Mouse (Mus musculus) splenic B cell, adult 2 months (primary cell): Measurements from ENCODE around the gene Ccdc141.

Source experiments
- DNase-seq: peaks from one replicate; pipeline ENCODE4 v3.0.0-alpha.2; 2011; ENCODE audit warnings: low read depth, low spot score
- H3K27me3 ChIP-seq: 2 replicates; pipeline ENCODE4 v1.6.1; 2012; ENCODE audit warnings: mild to moderate bottlenecking, low read length, moderate library complexity, mixed read lengths; ENCODE audit not compliant: control insufficient read depth, poor library complexity, insufficient read depth, severe bottlenecking
- H3K36me3 ChIP-seq: 2 replicates; pipeline ENCODE4 v1.6.1; 2012; ENCODE audit warnings: mild to moderate bottlenecking, low read length, moderate library complexity, mixed read lengths; ENCODE audit not compliant: control insufficient read depth, poor library complexity, insufficient read depth, severe bottlenecking

The Ccdc141 gene

DNA sequence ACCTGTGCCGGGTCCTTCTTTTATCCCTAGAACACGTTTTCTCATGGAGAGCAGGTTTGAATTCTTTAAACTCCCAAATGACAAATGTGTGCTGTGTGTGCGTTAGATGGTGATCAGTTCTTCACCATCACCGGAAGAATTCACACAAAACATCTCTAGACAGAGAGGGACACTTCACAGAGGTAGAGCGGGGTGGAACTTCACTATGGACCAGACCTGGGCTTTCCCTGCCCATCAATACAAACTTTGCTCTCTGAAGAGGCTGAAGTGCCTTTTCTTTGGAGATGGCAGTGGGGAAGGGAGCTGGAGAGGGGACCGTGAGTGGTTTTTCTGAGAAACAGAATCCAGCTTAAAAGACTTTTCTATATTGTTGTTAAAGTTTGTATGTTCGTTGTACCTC, 1.7 kb downstream of the Ccdc141 start:
- no peaks in the 10 kb centered on the region for H3K36me3 ChIP-seq
- no peaks in the 10 kb centered on the region for H3K27me3 ChIP-seq
- no peak for DNase-seq

DNA sequence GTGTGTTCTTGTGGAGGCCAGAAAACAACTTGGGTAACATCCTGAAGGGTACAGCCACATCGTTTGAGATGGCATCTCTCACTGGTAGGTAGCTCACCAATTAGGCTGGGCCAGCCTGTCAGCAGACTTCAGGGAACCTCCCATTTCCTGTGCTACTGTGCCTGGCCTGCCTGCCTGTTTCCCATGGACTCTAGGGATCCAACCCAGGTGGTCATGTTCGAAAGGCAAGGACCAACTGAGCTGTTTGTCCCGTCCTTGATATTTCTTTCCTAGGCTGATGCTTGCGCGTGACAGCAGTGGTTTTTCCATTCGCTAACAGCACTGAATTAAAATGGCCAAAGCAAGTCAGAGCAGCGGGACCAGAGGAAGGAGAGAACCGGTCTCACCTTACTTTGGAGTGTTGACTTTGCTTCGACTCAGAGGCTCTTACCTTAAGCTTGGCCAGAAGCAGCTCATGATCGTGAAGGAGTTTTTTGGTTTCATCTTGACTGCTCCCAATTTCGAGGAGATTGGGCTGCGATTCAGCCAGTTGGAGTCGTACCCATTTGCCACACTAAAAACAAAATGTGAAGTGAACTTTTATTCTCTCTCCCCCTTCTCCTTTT, 2.3 kb downstream of the Ccdc141 start:
- no peak for DNase-seq
- no peaks in the 10 kb centered on the region for H3K27me3 ChIP-seq

DNA sequence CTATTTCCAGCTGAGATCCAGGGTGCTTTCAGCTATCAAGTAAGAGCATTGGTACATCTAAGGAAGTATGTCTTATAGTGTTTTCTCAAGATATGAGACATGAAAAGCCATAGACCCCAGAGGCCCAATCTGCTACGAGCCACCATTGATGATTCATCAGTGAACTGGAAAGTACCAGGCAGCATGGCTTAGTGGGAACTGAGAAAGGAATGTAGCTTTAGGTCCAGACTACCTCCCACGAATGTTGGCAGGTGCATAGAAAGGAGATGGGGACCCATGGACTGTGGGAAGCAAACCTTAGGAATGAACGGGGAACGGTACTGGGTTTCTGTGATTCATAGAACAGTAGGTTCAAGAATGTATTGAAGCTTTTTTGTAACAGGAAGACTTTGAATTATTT, 4.1 kb downstream of the Ccdc141 start:
- no peaks in the 10 kb centered on the region for H3K36me3 ChIP-seq

More for the DNA sequence above, 2.3 kb downstream of the Ccdc141 start:
- no peaks in the 10 kb centered on the region for H3K36me3 ChIP-seq

DNA sequence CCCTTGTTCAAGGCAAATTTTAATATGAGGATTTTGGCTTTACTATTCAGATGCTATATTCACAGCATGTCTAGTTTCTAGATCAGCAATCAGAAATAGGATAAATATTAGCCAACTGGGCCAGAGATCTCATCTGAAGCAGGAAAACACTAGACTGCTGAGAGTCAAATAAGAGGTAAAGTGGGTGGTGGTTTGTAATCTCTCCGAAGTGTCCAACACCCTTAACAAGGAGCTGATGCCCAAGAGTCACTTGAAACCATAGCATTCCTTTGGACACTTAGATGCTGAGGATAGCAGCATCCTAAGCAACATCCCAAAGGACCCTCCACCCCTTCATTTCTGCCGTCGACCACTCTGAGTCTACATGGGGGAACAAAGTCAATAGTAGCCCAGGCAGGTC, 5.8 kb downstream of the Ccdc141 start:
- no peak for DNase-seq
- H3K27me3 ChIP-seq, result no peaks in the 10 kb centered on the region
- H3K36me3 ChIP-seq, result no peaks in the 10 kb centered on the region

More for the DNA sequence above, 4.1 kb downstream of the Ccdc141 start:
- H3K27me3 ChIP-seq, result no peaks in the 10 kb centered on the region
- no peak for DNase-seq

DNA sequence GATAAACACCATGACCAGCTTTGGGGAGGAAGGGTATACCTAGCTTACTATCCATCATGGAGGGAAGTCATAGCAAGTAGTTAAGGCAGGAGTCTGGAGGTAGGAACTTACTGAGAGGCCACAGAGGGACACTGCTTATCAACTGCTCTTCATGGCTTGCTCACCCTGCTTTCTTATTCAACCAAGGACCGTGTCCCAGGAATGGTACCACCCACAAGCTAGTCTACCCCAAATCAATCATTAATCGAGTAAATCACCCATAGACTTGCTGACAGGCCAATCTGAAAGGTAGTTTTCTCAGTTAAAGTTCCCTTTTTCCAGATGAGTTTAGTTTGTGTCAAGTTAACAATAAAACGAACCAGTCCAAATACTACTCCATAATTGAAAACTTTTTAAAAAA, 7.1 kb downstream of the Ccdc141 start:
- Histone ChIP-seq H3K27me3 (no peaks in the 10 kb centered on the region), H3K36me3 (no peaks in the 10 kb centered on the region)
- no peak for DNase-seq

DNA sequence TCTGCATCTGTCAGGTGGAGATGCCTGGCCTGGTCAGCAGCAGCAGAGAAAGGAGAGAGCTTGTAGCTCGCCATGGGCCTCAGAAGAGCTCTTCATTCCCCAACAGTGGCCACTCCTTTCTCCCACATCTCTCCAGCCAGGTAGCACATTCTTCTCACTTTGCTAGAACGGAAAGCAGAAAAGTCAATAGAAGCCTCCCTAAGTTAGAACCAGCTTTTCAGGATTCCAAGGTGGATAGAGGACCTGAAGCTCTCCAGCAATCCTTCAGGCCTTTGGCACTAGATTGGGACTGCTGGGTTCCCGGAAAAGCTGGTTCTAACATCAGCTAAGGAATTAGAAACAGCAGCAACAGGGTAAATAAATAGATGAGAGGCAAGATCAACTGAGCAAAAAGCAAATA, 8.3 kb downstream of the Ccdc141 start:
- no peak for DNase-seq
- Histone ChIP-seq H3K27me3 (no peaks in the 10 kb centered on the region), H3K36me3 (no peaks in the 10 kb centered on the region)

DNA sequence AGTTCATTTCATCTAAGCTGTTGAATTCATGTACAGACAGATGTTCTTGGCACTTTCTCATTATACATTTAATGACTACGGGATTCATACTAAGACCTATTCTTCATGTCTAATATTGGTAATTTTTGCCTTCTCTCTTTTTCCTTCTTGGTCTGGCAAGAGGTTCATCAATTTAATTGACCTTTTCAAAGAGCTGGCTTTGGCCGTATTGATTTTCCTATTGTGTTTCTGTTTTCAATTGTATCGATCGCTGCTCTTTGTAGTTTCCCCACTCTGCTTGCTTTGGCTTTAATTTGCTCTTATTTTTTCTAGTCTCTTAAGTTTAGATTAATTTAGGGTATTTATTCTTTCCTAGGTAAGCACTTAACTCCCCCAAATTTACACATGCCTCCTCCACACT, 12.9 kb downstream of the Ccdc141 start:
- no peaks in the 10 kb centered on the region for H3K27me3 ChIP-seq
- no peak for DNase-seq
- no peaks in the 10 kb centered on the region for H3K36me3 ChIP-seq

DNA sequence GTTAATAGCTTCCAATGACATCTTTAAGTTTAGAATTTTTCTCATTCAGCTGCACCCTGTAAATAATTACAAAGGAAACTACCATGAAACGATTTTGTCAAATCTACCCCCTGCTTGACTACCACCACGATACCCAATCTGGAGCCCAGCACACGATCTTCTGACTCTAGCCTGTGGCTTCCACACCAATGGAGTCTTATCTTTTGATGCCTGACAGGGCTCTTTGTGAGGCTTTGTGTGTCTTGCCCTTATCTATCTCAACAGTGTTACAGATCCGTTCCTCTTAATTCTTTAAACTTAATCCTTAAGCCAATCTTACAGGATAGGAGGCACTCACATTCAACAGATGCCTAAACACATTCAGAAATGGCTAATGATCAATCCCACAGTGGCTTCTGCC, 16.4 kb downstream of the Ccdc141 start:
- DNase-seq, result no peak
- no peaks in the 10 kb centered on the region for H3K27me3 ChIP-seq
- H3K36me3 ChIP-seq, result no peaks in the 10 kb centered on the region

DNA sequence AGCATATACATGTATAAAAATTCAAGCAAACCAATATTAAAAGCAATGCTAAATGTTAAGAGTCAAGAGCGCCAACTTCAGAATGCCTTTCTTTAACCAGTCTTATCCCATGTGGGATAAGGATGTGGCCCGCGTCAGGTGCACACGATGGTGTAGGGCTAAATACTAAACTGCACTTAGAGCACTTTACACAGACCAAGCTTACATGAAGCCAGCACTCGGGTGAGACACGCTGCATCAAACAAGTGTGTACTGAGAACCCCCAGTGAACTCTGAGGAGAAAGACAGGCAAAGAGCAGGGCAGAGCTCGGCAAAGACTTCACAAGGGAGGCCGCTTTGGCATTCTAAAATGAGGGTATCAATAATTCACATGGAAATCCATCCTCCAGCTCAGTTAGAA, 19.2 kb downstream of the Ccdc141 start:
- DNase-seq, result no peak
- Histone ChIP-seq H3K27me3 (no peaks in the 10 kb centered on the region), H3K36me3 (no peaks in the 10 kb centered on the region)

DNA sequence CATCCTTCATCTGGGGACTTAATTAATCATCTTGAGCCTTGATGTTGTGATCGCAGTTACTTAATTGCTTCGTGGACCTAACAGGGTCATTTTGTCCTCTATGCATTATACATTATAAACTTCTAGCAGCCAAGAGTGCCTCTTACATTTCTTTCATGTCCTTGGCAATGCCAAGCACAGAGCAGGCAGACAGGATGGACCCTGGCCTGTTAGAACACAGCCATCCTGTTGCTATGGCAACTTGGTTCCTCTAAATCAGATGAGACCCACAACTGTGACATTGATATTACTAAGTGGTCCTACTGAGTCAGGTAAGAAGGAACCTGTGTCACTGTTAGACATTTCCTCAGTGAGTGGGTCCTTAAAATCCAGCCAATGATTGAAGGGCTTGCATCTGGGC, 20.9 kb downstream of the Ccdc141 start:
- Histone ChIP-seq H3K36me3 (no peaks in the 10 kb centered on the region), H3K27me3 (no peaks in the 10 kb centered on the region)
- no peak for DNase-seq

DNA sequence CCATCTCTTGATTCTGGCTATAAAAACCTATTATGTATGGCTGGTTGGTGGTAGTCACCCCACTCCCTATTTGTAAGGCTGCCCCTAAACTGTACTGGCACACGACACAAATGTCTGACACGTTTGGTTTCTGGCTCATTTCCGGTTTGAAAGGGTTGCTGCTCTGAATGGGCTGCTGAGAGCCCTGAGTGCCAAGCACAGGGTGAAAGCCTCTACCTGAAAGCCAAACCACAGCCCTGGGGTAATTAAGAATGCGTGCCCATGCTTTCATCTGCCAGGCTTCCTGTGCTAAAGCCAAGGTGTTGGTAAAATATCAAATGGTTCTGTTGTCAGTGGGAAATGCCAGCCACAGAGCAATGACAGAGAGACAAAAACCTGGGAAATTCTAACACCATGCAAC, 22.2 kb downstream of the Ccdc141 start:
- no peak for DNase-seq
- no peaks in the 10 kb centered on the region for H3K27me3 ChIP-seq

DNA sequence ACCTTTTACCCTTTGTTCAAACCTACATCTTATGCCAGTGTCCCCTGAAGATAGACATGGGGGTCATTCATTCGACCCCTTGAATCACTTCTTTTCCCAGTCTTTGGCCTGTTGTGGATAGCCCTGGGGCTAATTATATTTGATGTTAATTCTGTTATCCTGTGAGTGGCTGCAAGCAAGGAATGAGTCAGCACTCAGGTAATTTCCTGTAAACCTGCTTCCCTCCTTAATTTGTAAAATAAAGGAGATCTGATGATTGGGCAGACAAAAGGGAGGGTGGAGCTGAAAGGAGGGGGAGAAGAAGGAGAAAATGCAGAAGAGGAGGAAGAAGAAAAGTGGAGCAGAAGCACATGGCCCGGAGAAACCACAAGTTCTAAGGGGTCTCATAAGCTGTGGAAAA, 23.5 kb downstream of the Ccdc141 start:
- H3K36me3 ChIP-seq, result no peaks in the 10 kb centered on the region
- no peaks in the 10 kb centered on the region for H3K27me3 ChIP-seq
- no peak for DNase-seq

More for the DNA sequence above, 22.2 kb downstream of the Ccdc141 start:
- H3K36me3 ChIP-seq, result no peaks in the 10 kb centered on the region

DNA sequence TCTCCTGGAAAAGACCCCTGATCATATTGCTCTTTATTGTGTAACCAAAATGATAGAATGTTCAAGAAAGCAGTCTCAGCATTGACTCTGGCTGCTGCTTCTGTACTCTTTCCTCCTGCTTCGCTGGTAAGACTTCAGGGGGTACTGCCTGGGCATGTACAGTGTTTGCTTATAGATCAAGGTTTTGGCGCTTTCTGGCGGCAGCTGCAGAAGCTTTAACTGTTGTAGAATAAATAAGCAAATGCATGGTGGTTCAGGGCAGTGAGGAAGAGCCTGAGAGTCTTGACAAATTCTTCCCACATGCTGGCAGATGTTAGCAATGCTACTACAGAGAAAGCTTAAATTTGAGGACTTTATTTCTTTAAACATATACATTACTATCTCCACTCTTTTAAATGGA, 24.1 kb downstream of the Ccdc141 start:
- Histone ChIP-seq H3K27me3 (no peaks in the 10 kb centered on the region), H3K36me3 (no peaks in the 10 kb centered on the region)

DNA sequence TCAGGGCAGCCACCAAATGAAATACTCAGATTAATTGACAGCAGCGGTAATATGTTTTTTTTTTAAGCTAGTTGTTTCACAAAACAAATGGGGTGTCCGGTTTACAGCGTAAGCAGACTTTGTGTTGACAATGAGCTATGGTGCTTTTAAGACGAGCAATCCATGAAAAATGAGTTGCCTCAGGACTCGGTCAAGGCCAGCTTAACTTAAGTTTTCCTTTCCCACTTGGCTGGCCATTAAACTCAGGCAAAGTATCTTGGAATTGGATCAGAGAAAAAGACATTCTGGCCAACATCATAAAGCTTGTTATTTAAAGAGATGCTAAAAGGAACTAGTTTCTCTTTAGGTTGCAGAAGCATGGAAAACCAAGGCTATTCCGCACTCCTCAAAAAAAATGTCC, 26.9 kb downstream of the Ccdc141 start:
- H3K27me3 ChIP-seq, result no peaks in the 10 kb centered on the region
- H3K36me3 ChIP-seq, result no peaks in the 10 kb centered on the region
- no peak for DNase-seq

More for the DNA sequence above, 24.1 kb downstream of the Ccdc141 start:
- DNase-seq, result no peak

DNA sequence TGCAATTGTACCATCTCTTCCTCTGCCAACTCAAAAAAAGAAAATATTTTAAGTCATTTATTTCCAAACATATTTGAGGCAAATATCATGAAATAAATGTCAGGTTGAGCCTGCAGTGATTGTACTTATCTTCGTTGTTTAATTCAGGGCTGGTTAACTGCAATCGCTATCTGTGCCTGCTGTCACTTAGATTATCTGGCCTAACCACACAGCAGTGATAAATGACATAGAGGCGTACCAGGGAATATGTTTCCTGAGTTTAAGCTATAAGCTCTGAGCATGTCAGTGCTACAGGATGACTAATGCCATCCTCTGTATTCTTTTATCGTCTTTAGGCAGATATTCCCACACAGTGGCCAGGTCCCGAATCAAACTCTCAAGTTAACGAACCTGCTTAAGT, 31.6 kb downstream of the Ccdc141 start:
- H3K27me3 ChIP-seq, result no peaks in the 10 kb centered on the region
- DNase-seq, result no peak
- no peaks in the 10 kb centered on the region for H3K36me3 ChIP-seq

DNA sequence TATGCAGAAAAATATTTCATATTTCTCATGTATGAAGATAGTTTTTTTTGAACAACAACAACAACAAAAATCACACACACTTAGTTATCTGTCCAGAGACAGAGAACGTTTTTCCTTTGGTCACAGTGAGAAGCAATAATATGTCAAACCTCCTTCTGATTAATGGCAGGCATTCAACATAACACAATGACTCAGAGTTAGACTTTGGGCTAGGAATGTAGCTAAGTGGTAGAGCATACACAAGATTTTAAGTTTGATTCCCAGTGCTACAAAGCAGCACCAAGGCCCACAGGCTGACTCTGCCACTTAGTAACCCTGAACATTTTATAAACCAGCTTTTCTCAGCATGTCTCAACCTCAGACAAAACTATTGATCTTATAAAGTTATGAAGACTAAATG, 35.5 kb downstream of the Ccdc141 start:
- Histone ChIP-seq H3K27me3 (no peaks in the 10 kb centered on the region), H3K36me3 (no peaks in the 10 kb centered on the region)
- no peak for DNase-seq
